Mouse (Mus musculus): ENCODE results near the gene Rapgef5. TPM values are rescaled to one million over a fixed set of nuclear protein-coding genes. Genes with fewer than 3 reads are reported as not detected.

The Rapgef5 gene
- polyA plus RNA-seq, 1 experiment from 2014 or later = 38.3 TPM

DNA sequence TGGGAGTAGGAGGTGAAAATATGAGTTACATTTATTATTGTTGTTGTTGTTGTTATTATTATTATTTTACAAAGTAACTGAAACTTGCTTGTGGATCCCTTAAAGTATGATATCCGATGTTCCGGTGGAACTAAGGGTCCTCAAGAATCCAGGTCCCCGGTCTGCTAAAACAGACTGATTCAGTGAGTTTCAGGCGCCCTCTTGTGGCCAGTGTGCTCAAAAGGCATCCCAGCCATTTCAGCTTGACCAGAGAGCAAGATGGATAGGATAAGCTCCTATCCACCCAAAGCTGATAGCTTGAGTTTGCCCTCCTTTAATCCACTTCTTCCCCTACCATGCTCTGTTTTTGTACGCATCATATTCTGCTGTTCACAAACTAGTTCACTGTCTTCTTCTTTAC lies 252.8 kb downstream of the Rapgef5 start:
- H3K36me3 ChIP-seq (replicated peaks; ENCODE audit: control insufficient read depth, insufficient read depth) = no peaks in the 10 kb centered on the region
- H3K4me3 ChIP-seq (replicated peaks; ENCODE audit: low read length) = no peak overlapping the region
- no peak overlapping the region for H3K27ac ChIP-seq
- no peak overlapping the region for H3K4me2 ChIP-seq (replicated peaks)
- no peaks in the 10 kb centered on the region for H3K9me3 ChIP-seq (ENCODE audit: control insufficient read depth, low read length)
- DNase-seq (ENCODE audit: low spot score) = peak; percentile 91
- WGBS = 11% methylated on average over 5 of the region's 5 CpGs
- H3K27me3 ChIP-seq (ENCODE audit: control insufficient read depth, insufficient read depth, low read length) = no peaks in the 10 kb centered on the region
- ATAC-seq (ENCODE audit: low FRiP score) = 0 out of 2 replicates have a peak, but pooled peaks have one; percentile 44
- no peak overlapping the region for H3K9ac ChIP-seq
- no peaks in the 10 kb centered on the region for H3K4me1 ChIP-seq (replicated peaks; ENCODE audit: control insufficient read depth, insufficient read depth, low read length)

DNA sequence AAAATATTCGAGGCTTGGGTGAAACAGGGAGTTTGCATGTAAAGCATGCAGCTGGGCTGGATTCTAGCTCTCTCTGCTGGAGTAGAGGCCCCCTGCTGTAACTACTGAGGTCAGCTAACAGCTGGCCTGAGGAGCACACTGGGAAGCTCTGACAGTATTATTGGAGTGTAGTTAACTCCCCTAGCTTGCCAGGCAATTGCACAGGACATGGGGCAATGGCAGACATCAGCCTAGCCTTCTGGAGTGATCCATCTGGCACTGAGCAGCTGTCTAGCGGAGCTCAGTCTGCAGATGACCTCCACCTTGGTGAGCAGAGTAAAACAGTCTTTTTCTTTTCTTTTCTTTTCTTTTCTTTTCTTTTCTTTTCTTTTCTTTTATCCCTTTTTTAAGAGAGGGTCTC lies 253.9 kb downstream of the Rapgef5 start:
- DNase-seq (ENCODE audit: low spot score) (no peak), ATAC-seq (ENCODE audit: low FRiP score) (0 out of 2 replicates have a peak, but pooled peaks have one; percentile 10)
- H3K4me2 ChIP-seq (replicated peaks) = no peak overlapping the region
- H3K4me3 ChIP-seq (replicated peaks; ENCODE audit: low read length) = no peak overlapping the region
- no peaks in the 10 kb centered on the region for H3K9me3 ChIP-seq (ENCODE audit: control insufficient read depth, low read length)
- H3K27ac ChIP-seq = no peak overlapping the region
- no peak overlapping the region for H3K9ac ChIP-seq
- H3K27me3 ChIP-seq (ENCODE audit: control insufficient read depth, insufficient read depth, low read length) = no peaks in the 10 kb centered on the region
- H3K4me1 ChIP-seq (replicated peaks; ENCODE audit: control insufficient read depth, insufficient read depth, low read length) = no peaks in the 10 kb centered on the region
- 31% methylated on average over 2 of the region's 2 CpGs for WGBS
- H3K36me3 ChIP-seq (replicated peaks; ENCODE audit: control insufficient read depth, insufficient read depth) = no peaks in the 10 kb centered on the region

DNA sequence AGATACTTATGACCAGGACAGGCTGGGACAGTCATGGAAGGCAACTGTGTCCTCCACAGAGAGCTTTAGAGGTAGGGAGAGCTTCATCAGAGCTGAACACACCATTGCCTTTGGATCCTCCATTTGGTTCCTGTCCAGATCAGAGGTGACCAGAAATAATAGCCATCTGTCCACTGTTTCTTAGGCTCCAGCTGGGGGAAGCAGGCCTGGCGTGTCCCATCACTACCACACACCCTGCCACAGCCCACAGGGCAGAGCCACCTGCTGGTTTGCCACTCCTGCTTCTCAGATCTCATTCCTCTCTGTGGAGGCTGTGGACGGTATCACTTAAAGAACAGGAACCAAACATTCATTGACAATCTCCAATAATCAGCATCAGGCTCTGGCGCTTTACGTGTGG lies 254.9 kb downstream of the Rapgef5 start:
- Histone ChIP-seq H3K27ac (no peak overlapping the region), H3K9me3 (ENCODE audit: control insufficient read depth, low read length) (no peaks in the 10 kb centered on the region), H3K4me1 (replicated peaks; ENCODE audit: control insufficient read depth, insufficient read depth, low read length) (no peaks in the 10 kb centered on the region), H3K4me2 (replicated peaks) (no peak overlapping the region), H3K27me3 (ENCODE audit: control insufficient read depth, insufficient read depth, low read length) (no peaks in the 10 kb centered on the region), H3K4me3 (replicated peaks; ENCODE audit: low read length) (no peak overlapping the region), H3K9ac (no peak overlapping the region), H3K36me3 (replicated peaks; ENCODE audit: control insufficient read depth, insufficient read depth) (no peaks in the 10 kb centered on the region)
- ATAC-seq (ENCODE audit: low FRiP score) (no peak), DNase-seq (ENCODE audit: low spot score) (no peak)
- 81% methylated on average over 4 of the region's 4 CpGs for WGBS

DNA sequence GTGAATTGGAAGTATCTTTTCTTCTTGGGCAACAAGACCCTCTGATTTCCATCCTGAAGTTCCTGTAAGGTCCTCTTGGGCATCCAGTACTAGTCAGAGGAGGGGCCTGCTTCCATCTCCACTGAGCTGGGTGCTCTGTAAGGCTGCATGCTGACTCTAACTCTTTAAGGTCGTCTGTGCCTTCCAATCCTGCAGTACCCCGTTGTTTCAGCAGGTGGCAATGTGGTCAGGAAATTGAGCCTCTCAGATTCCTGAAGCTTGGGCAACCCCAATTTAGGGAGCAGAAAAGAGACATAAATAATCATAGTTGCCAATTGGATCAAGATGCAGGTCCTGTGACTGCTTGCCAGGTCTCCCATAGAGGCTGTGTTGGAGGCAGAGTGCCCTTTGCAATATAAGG lies 256.4 kb downstream of the Rapgef5 start:
- Histone ChIP-seq H3K9ac (no peak overlapping the region), H3K4me2 (replicated peaks) (no peak overlapping the region), H3K4me3 (replicated peaks; ENCODE audit: low read length) (no peak overlapping the region), H3K27me3 (ENCODE audit: control insufficient read depth, insufficient read depth, low read length) (no peaks in the 10 kb centered on the region), H3K36me3 (replicated peaks; ENCODE audit: control insufficient read depth, insufficient read depth) (no peaks in the 10 kb centered on the region), H3K9me3 (ENCODE audit: control insufficient read depth, low read length) (no peaks in the 10 kb centered on the region), H3K4me1 (replicated peaks; ENCODE audit: control insufficient read depth, insufficient read depth, low read length) (no peaks in the 10 kb centered on the region), H3K27ac (no peak overlapping the region)
- ATAC-seq (ENCODE audit: low FRiP score) = peak; percentile 39; the same call in 1 of the 2 replicates
- WGBS = 5% methylated on average over 2 of the region's 2 CpGs
- peak; percentile 86 for DNase-seq (ENCODE audit: low spot score)

DNA sequence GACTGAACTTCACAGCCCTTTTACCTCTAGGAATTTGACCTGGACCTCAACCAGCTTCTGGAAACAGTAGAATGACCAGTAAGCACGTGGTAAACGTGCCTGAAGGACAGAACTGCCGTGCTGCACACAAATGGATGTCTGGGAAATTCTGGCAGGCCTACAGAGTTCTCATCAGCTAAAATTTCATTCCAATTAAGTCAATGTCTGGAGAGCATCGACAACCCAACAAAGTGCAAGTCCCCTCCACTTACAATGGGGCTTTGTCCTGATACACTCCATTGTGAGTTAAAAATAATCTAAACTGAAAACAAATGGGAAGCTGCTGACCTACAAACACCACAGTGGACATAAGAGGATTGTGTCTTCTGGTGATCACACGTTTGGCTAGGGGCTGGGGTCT lies 260.6 kb downstream of the Rapgef5 start:
- Histone ChIP-seq H3K9ac (no peak overlapping the region), H3K27ac (no peak overlapping the region), H3K27me3 (ENCODE audit: control insufficient read depth, insufficient read depth, low read length) (no peaks in the 10 kb centered on the region), H3K9me3 (ENCODE audit: control insufficient read depth, low read length) (no peaks in the 10 kb centered on the region), H3K4me3 (replicated peaks; ENCODE audit: low read length) (no peak overlapping the region), H3K4me1 (replicated peaks; ENCODE audit: control insufficient read depth, insufficient read depth, low read length) (no peaks in the 10 kb centered on the region), H3K36me3 (replicated peaks; ENCODE audit: control insufficient read depth, insufficient read depth) (no peaks in the 10 kb centered on the region), H3K4me2 (replicated peaks) (no peak overlapping the region)
- ATAC-seq (ENCODE audit: low FRiP score) (no peak), DNase-seq (ENCODE audit: low spot score) (no peak)
- 69% methylated on average over 5 of the region's 5 CpGs for WGBS

DNA sequence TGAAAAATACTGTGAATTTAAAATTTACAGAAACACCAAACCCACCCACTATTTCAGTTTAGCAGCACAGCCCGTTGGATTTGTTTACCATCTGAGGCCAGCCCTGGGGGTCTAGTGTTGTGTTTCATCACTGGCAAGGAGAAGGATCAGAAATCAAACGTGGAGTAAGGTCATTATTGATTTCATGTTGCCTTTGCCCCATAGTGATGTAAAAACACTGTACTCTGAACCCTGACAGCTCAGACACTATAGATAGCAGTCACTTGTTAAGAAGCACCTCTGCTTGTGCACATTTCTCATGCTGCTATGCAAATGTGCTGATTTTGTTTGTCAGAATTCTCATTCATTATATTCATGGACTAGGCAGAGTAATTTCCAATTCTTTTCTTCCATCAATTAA lies 265.1 kb downstream of the Rapgef5 start:
- Histone ChIP-seq H3K4me3 (replicated peaks; ENCODE audit: low read length) (no peak overlapping the region), H3K36me3 (replicated peaks; ENCODE audit: control insufficient read depth, insufficient read depth) (no peaks in the 10 kb centered on the region), H3K9me3 (ENCODE audit: control insufficient read depth, low read length) (no peaks in the 10 kb centered on the region), H3K9ac (no peak overlapping the region), H3K27me3 (ENCODE audit: control insufficient read depth, insufficient read depth, low read length) (no peaks in the 10 kb centered on the region), H3K4me2 (replicated peaks) (no peak overlapping the region), H3K4me1 (replicated peaks; ENCODE audit: control insufficient read depth, insufficient read depth, low read length) (no peaks in the 10 kb centered on the region), H3K27ac (no peak overlapping the region)
- 32% methylated on average over 2 of the region's 2 CpGs for WGBS
- ATAC-seq (ENCODE audit: low FRiP score) = no peak
- no peak for DNase-seq (ENCODE audit: low spot score)

DNA sequence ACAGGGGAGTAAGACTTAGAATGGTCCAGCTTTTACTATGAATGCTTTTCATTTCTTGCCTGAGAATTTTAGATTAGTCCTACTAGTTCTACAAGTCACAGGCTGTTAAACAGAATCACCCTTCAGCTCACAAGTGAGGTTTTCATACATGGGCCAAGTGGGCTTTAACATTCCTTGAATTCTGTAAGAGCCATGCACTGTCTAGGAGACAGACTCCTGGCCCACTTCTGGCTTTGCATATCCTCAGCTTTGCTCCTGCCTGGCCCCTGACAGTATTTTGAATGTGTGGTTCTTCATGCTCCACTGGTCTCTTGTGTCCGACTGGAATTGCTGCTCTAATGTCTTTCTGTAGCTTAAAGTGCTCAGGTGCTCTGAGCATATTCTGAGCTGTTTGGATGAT lies 267.1 kb downstream of the Rapgef5 start:
- H3K4me1 ChIP-seq (replicated peaks; ENCODE audit: control insufficient read depth, insufficient read depth, low read length) = peaks cover under 1% of the 10 kb centered on the region; the same call in 1 of the 2 replicates
- no peaks in the 10 kb centered on the region for H3K36me3 ChIP-seq (replicated peaks; ENCODE audit: control insufficient read depth, insufficient read depth)
- no peak overlapping the region for H3K4me3 ChIP-seq (replicated peaks; ENCODE audit: low read length)
- 34% methylated on average over 1 of the region's 1 CpGs for WGBS
- no peak overlapping the region for H3K27ac ChIP-seq
- H3K27me3 ChIP-seq (ENCODE audit: control insufficient read depth, insufficient read depth, low read length) = no peaks in the 10 kb centered on the region
- ATAC-seq (ENCODE audit: low FRiP score) (no peak), DNase-seq (ENCODE audit: low spot score) (no peak)
- H3K9me3 ChIP-seq (ENCODE audit: control insufficient read depth, low read length) = no peaks in the 10 kb centered on the region
- H3K4me2 ChIP-seq (replicated peaks) = no peak overlapping the region
- H3K9ac ChIP-seq = no peak overlapping the region

DNA sequence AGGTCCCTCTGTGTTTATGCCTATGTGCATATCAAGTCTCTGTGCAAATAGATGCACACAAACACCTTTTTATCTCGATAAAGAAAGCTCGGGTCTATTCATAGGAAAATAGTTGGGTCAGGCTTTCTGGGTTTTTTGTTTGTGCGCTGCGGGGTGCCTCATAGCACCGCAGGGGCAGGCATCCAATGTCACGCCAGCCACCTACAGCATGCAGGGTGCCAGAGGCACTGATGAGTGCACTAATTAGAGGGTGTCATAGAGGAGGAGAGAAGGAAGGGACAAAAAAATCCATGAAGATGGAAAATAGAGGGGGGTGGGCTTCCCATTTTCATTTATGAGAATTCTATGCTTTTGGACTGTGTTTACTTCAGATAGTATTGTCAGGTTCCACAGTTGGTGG lies 270.3 kb downstream of the Rapgef5 start:
- peaks cover 3% of the 10 kb centered on the region; the same call in 1 of the 2 replicates for H3K4me1 ChIP-seq (replicated peaks; ENCODE audit: control insufficient read depth, insufficient read depth, low read length)
- no peak overlapping the region for H3K4me2 ChIP-seq (replicated peaks)
- H3K27ac ChIP-seq = no peak overlapping the region
- no peaks in the 10 kb centered on the region for H3K9me3 ChIP-seq (ENCODE audit: control insufficient read depth, low read length)
- DNase-seq (ENCODE audit: low spot score) (no peak), ATAC-seq (ENCODE audit: low FRiP score) (no peak)
- H3K27me3 ChIP-seq (ENCODE audit: control insufficient read depth, insufficient read depth, low read length) = no peaks in the 10 kb centered on the region
- no peak overlapping the region for H3K9ac ChIP-seq
- WGBS = 21% methylated on average over 6 of the region's 6 CpGs
- H3K36me3 ChIP-seq (replicated peaks; ENCODE audit: control insufficient read depth, insufficient read depth) = no peaks in the 10 kb centered on the region
- no peak overlapping the region for H3K4me3 ChIP-seq (replicated peaks; ENCODE audit: low read length)

DNA sequence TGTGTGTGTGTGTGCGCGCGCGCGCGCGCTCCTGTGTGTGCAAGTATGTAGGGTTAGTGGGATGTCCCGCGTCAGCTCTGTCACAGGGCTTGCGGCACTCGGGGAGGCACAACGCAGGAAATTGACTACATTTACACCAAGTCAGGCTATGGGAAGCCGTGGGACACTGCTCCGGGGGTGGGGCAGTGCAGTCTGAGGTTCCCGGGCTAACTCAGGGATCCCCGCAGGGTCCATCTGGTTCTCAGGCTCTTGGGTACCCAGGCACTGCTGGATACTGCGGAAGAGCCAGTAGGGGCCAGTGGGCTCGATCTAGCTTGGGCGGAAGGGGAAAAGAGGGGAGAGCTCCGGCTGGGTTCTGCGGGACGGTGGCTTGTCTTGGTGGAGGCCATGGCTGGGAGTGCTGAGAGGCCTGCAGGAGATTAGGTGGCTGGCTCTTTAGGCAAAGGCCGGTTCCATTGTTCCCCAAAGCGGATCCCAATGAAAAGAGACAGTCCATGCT lies 272.3 kb downstream of the Rapgef5 start:
- DNase-seq (ENCODE audit: low spot score) (no peak), ATAC-seq (ENCODE audit: low FRiP score) (peak; percentile 51)
- Histone ChIP-seq H3K9me3 (ENCODE audit: control insufficient read depth, low read length) (no peaks in the 10 kb centered on the region), H3K27ac (no peak overlapping the region), H3K27me3 (ENCODE audit: control insufficient read depth, insufficient read depth, low read length) (no peaks in the 10 kb centered on the region), H3K4me3 (replicated peaks; ENCODE audit: low read length) (peak overlapping the region; percentile 18; the same call in 1 of the 2 replicates), H3K4me2 (replicated peaks) (peak overlapping the region; percentile 51), H3K9ac (no peak overlapping the region; the same call in 1 of the 2 replicates), H3K4me1 (replicated peaks; ENCODE audit: control insufficient read depth, insufficient read depth, low read length) (peaks cover 3% of the 10 kb centered on the region; the same call in 1 of the 2 replicates), H3K36me3 (replicated peaks; ENCODE audit: control insufficient read depth, insufficient read depth) (no peaks in the 10 kb centered on the region)
- WGBS = 9% methylated on average over 24 of the region's 24 CpGs

DNA sequence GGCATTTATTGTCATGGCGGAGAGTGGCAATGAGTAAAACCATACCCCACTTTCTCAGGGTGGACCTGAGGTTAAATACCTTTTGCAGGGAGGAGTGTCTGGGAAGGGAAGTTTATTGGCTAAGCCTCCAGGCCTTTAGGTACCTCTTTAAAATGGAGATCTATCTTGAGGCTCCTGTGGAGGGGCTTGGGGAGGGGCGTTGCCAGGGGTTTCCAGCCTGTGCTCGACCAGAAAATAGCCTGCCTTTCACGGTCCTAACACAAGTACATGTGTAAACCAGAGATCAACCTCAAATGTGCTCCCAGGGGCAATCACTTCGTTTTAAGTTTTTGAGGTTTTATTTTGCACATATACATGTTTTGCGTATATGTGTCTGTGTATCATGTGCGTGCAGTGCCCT lies 272.7 kb downstream of the Rapgef5 start:
- 18% methylated on average over 7 of the region's 7 CpGs for whole genome bisulfite sequencing
- Histone ChIP-seq H3K27me3 (ENCODE audit: control insufficient read depth, insufficient read depth, low read length) (no peaks in the 10 kb centered on the region), H3K9me3 (ENCODE audit: control insufficient read depth, low read length) (no peaks in the 10 kb centered on the region), H3K27ac (no peak overlapping the region), H3K4me3 (replicated peaks; ENCODE audit: low read length) (no peak overlapping the region), H3K9ac (no peak overlapping the region), H3K4me2 (replicated peaks) (peak overlapping the region; percentile 51), H3K4me1 (replicated peaks; ENCODE audit: control insufficient read depth, insufficient read depth, low read length) (peaks cover 3% of the 10 kb centered on the region; the same call in 1 of the 2 replicates), H3K36me3 (replicated peaks; ENCODE audit: control insufficient read depth, insufficient read depth) (no peaks in the 10 kb centered on the region)
- ATAC-seq (ENCODE audit: low FRiP score) (no peak; the same call in 1 of the 2 replicates), DNase-seq (ENCODE audit: low spot score) (no peak)

Measured in hindbrain, embryonic 14.5 days (tissue).